Mouse (Mus musculus): Measurements from ENCODE around the gene Inpp4a. TPM values are rescaled to one million over a fixed set of nuclear protein-coding genes. Genes with fewer than 3 reads are reported as not detected.

Gene Inpp4a
- polyA plus RNA-seq, 1 experiment: 4.9 TPM

DNA sequence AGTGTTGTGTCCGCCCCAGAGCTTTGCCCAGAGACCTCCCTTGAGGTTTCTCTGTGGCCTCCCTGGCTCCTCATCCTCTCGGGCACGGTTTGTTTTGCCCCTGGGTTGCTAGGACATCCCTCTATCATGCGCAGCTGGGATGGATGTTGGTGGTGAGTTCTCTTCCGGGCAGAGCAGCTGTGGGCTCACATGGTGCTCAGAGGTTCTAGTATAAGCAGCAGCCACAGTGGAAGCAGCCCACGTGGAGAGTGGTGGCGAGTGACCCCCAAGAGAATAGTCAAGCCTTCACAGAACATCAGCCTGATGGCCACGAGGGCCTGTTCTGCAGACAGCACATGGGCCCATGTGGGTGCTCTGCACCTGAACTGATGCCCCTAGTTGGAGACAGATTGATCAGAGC, 107.6 kb downstream of the Inpp4a start:
- TF ChIP-seq TCF12 (IDR thresholded peaks at IDR 0.05; ENCODE audit: insufficient read depth, poor library complexity, severe bottlenecking): no peak
- Histone ChIP-seq H3K4me3 (no peak overlapping the region), H3K4me2 (ENCODE audit: low read depth) (no peak overlapping the region), H3K36me3 (ENCODE audit: control insufficient read depth, insufficient read depth) (no peaks in the 10 kb centered on the region), H3K79me2 (ENCODE audit: control insufficient read depth, insufficient read depth) (no peaks in the 10 kb centered on the region), H3K27me3 (ENCODE audit: control insufficient read depth, insufficient read depth, insufficient read length) (no peaks in the 10 kb centered on the region), H3ac (ENCODE audit: control insufficient read depth, insufficient read length) (no peak overlapping the region)

GRCm38 (mm10) chr1:37408059-37408458, 108.4 kb downstream of the Inpp4a start:
- TF ChIP-seq POLR2A (IDR thresholded peaks at IDR 0.05; ENCODE audit: insufficient read length, low read depth) (no peak), CEBPB (IDR thresholded peaks at IDR 0.05; ENCODE audit: insufficient read depth, poor library complexity, severe bottlenecking) (no peak), REST (IDR thresholded peaks at IDR 0.05; ENCODE audit: insufficient read depth, insufficient read length) (no peak), TCF3 (IDR thresholded peaks at IDR 0.05; ENCODE audit: insufficient read length, low read depth) (no peak), MAX (IDR thresholded peaks at IDR 0.05; ENCODE audit: low read depth) (no peak), SRF (IDR thresholded peaks at IDR 0.05; ENCODE audit: control insufficient read depth, insufficient read length, low read depth) (no peak), MYOD1 (IDR thresholded peaks at IDR 0.05; ENCODE audit: control insufficient read depth in 1 of 3, insufficient read length in 2 of 3, low read depth in 2 of 3) (no peak), E2F4 (IDR thresholded peaks at IDR 0.05; ENCODE audit: insufficient read depth) (no peak), POLR2AphosphoS2 (IDR thresholded peaks at IDR 0.05; ENCODE audit: insufficient read length, low read depth) (no peak), USF1 (IDR thresholded peaks at IDR 0.05; ENCODE audit: low read depth) (no peak), MYOG (IDR thresholded peaks at IDR 0.05; ENCODE audit: control insufficient read depth in 1 of 3, insufficient read depth in 1 of 3, insufficient read length in 2 of 3, low read depth in 2 of 3) (no peak), TCF12 (IDR thresholded peaks at IDR 0.05; ENCODE audit: insufficient read depth, poor library complexity, severe bottlenecking) (no peak)
- Histone ChIP-seq H3K36me3 (ENCODE audit: control insufficient read depth, insufficient read depth) (no peaks in the 10 kb centered on the region), H3K27me3 (ENCODE audit: control insufficient read depth, insufficient read depth, insufficient read length) (no peaks in the 10 kb centered on the region), H3ac (ENCODE audit: control insufficient read depth, insufficient read length) (no peak overlapping the region), H3K4me3 (no peak overlapping the region), H3K79me2 (ENCODE audit: control insufficient read depth, insufficient read depth) (no peaks in the 10 kb centered on the region), H3K4me2 (ENCODE audit: low read depth) (no peak overlapping the region)

DNA sequence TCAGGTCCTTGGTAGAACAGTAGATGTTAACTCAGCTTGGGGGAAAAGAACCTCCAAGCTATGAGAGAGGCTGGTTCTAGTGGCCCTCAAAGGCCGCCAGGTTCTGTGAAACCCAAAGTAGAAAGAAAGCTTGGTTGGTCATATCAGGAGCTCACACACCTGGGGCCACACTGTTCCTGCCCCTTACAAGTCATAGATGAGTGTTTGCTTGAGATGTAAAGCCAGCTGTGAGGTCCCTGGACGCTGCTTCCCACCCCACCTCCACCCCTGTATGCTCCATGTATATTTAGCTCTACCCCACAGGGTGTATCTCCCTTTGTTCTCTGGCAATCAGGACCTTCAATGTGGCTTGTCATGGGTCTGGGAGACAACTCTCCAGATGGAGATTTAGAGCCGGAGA, 109.0 kb downstream of the Inpp4a start:
- TF ChIP-seq REST (IDR thresholded peaks at IDR 0.05; ENCODE audit: insufficient read depth, insufficient read length): no peak
- TF ChIP-seq CEBPB (IDR thresholded peaks at IDR 0.05; ENCODE audit: insufficient read depth, poor library complexity, severe bottlenecking): no peak
- TF ChIP-seq MYOD1 (IDR thresholded peaks at IDR 0.05; ENCODE audit: control insufficient read depth in 1 of 3, insufficient read length in 2 of 3, low read depth in 2 of 3): no peak
- TF ChIP-seq POLR2A (IDR thresholded peaks at IDR 0.05; ENCODE audit: insufficient read length, low read depth): no peak
- H3K79me2 ChIP-seq (ENCODE audit: control insufficient read depth, insufficient read depth): no peaks in the 10 kb centered on the region

GRCm38 (mm10) chr1:37409647-37410046, 110.0 kb downstream of the Inpp4a start:
- Histone ChIP-seq H3K27me3 (ENCODE audit: control insufficient read depth, insufficient read depth, insufficient read length) (no peaks in the 10 kb centered on the region), H3K36me3 (ENCODE audit: control insufficient read depth, insufficient read depth) (no peaks in the 10 kb centered on the region), H3ac (ENCODE audit: control insufficient read depth, insufficient read length) (no peak overlapping the region), H3K4me3 (no peak overlapping the region), H3K79me2 (ENCODE audit: control insufficient read depth, insufficient read depth) (no peaks in the 10 kb centered on the region), H3K4me2 (ENCODE audit: low read depth) (no peak overlapping the region)
- TF ChIP-seq MYOD1 (IDR thresholded peaks at IDR 0.05; ENCODE audit: control insufficient read depth in 1 of 3, insufficient read length in 2 of 3, low read depth in 2 of 3) (no peak), SRF (IDR thresholded peaks at IDR 0.05; ENCODE audit: control insufficient read depth, insufficient read length, low read depth) (no peak), REST (IDR thresholded peaks at IDR 0.05; ENCODE audit: insufficient read depth, insufficient read length) (no peak), USF1 (IDR thresholded peaks at IDR 0.05; ENCODE audit: low read depth) (no peak), CEBPB (IDR thresholded peaks at IDR 0.05; ENCODE audit: insufficient read depth, poor library complexity, severe bottlenecking) (no peak), POLR2AphosphoS2 (IDR thresholded peaks at IDR 0.05; ENCODE audit: insufficient read length, low read depth) (no peak), MAX (IDR thresholded peaks at IDR 0.05; ENCODE audit: low read depth) (no peak), TCF12 (IDR thresholded peaks at IDR 0.05; ENCODE audit: insufficient read depth, poor library complexity, severe bottlenecking) (no peak), E2F4 (IDR thresholded peaks at IDR 0.05; ENCODE audit: insufficient read depth) (no peak), MYOG (IDR thresholded peaks at IDR 0.05; ENCODE audit: control insufficient read depth in 1 of 3, insufficient read depth in 1 of 3, insufficient read length in 2 of 3, low read depth in 2 of 3) (no peak), POLR2A (IDR thresholded peaks at IDR 0.05; ENCODE audit: insufficient read length, low read depth) (no peak), TCF3 (IDR thresholded peaks at IDR 0.05; ENCODE audit: insufficient read length, low read depth) (no peak)

More for the DNA sequence above, 109.0 kb downstream of the Inpp4a start:
- Histone ChIP-seq H3ac (ENCODE audit: control insufficient read depth, insufficient read length) (no peak overlapping the region), H3K4me2 (ENCODE audit: low read depth) (no peak overlapping the region), H3K4me3 (no peak overlapping the region), H3K27me3 (ENCODE audit: control insufficient read depth, insufficient read depth, insufficient read length) (no peaks in the 10 kb centered on the region), H3K36me3 (ENCODE audit: control insufficient read depth, insufficient read depth) (no peaks in the 10 kb centered on the region)

DNA sequence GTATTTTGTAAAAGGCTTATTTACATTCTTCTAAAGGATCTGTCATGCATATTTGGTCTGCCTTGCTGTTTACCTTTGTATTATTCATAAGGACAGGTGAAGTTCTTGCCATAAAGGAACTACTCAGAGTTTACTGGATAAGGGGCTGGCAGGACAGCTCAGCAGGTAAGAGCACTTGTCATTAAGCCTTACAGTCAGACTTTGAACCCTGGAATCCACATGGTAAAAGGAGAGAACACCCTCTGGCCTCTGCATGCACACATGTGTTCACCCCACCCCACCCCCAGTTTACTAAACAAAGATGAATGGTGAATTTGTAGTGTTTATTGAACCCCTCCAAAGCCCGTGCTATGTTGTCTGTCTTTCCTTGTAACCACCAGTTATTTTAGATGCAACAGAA, 115.7 kb downstream of the Inpp4a start:
- TF ChIP-seq MYOD1 (IDR thresholded peaks at IDR 0.05; ENCODE audit: control insufficient read depth in 1 of 3, insufficient read length in 2 of 3, low read depth in 2 of 3) (no peak), POLR2AphosphoS2 (IDR thresholded peaks at IDR 0.05; ENCODE audit: insufficient read length, low read depth) (no peak), SRF (IDR thresholded peaks at IDR 0.05; ENCODE audit: control insufficient read depth, insufficient read length, low read depth) (no peak), USF1 (IDR thresholded peaks at IDR 0.05; ENCODE audit: low read depth) (no peak), E2F4 (IDR thresholded peaks at IDR 0.05; ENCODE audit: insufficient read depth) (no peak), REST (IDR thresholded peaks at IDR 0.05; ENCODE audit: insufficient read depth, insufficient read length) (no peak), POLR2A (IDR thresholded peaks at IDR 0.05; ENCODE audit: insufficient read length, low read depth) (no peak), TCF3 (IDR thresholded peaks at IDR 0.05; ENCODE audit: insufficient read length, low read depth) (no peak), CEBPB (IDR thresholded peaks at IDR 0.05; ENCODE audit: insufficient read depth, poor library complexity, severe bottlenecking) (no peak), TCF12 (IDR thresholded peaks at IDR 0.05; ENCODE audit: insufficient read depth, poor library complexity, severe bottlenecking) (no peak), MAX (IDR thresholded peaks at IDR 0.05; ENCODE audit: low read depth) (no peak), MYOG (IDR thresholded peaks at IDR 0.05; ENCODE audit: control insufficient read depth in 1 of 3, insufficient read depth in 1 of 3, insufficient read length in 2 of 3, low read depth in 2 of 3) (no peak)
- H3K79me2 ChIP-seq (ENCODE audit: control insufficient read depth, insufficient read depth): no peaks in the 10 kb centered on the region
- no peak overlapping the region for H3K4me2 ChIP-seq (ENCODE audit: low read depth)
- no peaks in the 10 kb centered on the region for H3K27me3 ChIP-seq (ENCODE audit: control insufficient read depth, insufficient read depth, insufficient read length)
- H3ac ChIP-seq (ENCODE audit: control insufficient read depth, insufficient read length): no peak overlapping the region
- H3K4me3 ChIP-seq: no peak overlapping the region
- peaks cover 24% of the 10 kb centered on the region for H3K36me3 ChIP-seq (ENCODE audit: control insufficient read depth, insufficient read depth)

All from myocyte (in vitro differentiated cells).